Mouse (Mus musculus) lung, postnatal 0 days (tissue): ENCODE results near the gene Nepro. TPM values are rescaled to one million over a fixed set of nuclear protein-coding genes. Genes with fewer than 3 reads are reported as not detected.

ENCODE experiments used
- ATAC-seq: fragments of 200-750 bp; cut with Nextera tagmentation; 2 replicates; pipeline ENCODE4 v1.8.0; 2017; ENCODE audit warnings: moderate library complexity
- DNase-seq: peaks from one replicate; pipeline ENCODE4 v3.0.0-alpha.2; 2016; ENCODE audit warnings: low spot score
- H3K27ac ChIP-seq: fragments of 300-500 bp; sonication (generic); 2 replicates; pipeline ENCODE4 v1.5.1; 2014; ENCODE audit warnings: antibody characterized with exemption, mild to moderate bottlenecking, low read length, mixed read lengths
- H3K27me3 ChIP-seq: fragments of 300-500 bp; sonication (generic); replicated peaks from 2 replicates; pipeline ENCODE4 v1.6.1; 2014; ENCODE audit warnings: low read length, mixed read lengths; ENCODE audit not compliant: insufficient read depth
- H3K36me3 ChIP-seq: fragments of 300-500 bp; sonication (generic); 2 replicates; pipeline ENCODE4 v1.6.1; 2014; ENCODE audit warnings: low read length, mixed read lengths; ENCODE audit not compliant: insufficient read depth
- H3K4me1 ChIP-seq: fragments of 300-500 bp; sonication (generic); 2 replicates; pipeline ENCODE4 v1.6.1; 2014; ENCODE audit warnings: antibody characterized with exemption, low read depth, low read length, mixed read lengths; ENCODE audit not compliant: insufficient read depth
- H3K4me2 ChIP-seq: fragments of 300-500 bp; sonication (generic); replicated peaks from 2 replicates; pipeline ENCODE4 v1.6.1; 2014; ENCODE audit warnings: low read depth, mild to moderate bottlenecking, low read length, moderate library complexity, mixed read lengths
- H3K4me3 ChIP-seq: fragments of 300-500 bp; sonication (generic); 2 replicates; pipeline ENCODE4 v1.5.1; 2014; ENCODE audit warnings: low read depth, low read length
- H3K9ac ChIP-seq: fragments of 300-500 bp; sonication (generic); replicated peaks from 2 replicates; pipeline ENCODE4 v1.6.1; 2014; ENCODE audit warnings: low read depth, mild to moderate bottlenecking
- H3K9me3 ChIP-seq: fragments of 300-500 bp; sonication (generic); 2 replicates; pipeline ENCODE4 v1.6.1; 2016; ENCODE audit warnings: low read length, mixed read lengths
- CTCF ChIP-seq: IDR thresholded peaks from 2 replicates; pipeline ENCODE4 v1.5.1; 2016; ENCODE audit warnings: antibody characterized with exemption, mild to moderate bottlenecking
- EP300 ChIP-seq: IDR thresholded peaks from 2 replicates; pipeline ENCODE4 v1.6.1; 2016; ENCODE audit warnings: antibody characterized with exemption, mild to moderate bottlenecking, control low read depth
- WGBS: fragments of 180-500 bp; shearing (Covaris S2); extraction: QIAGEN DNeasy Blood & Tissue Kit; methylation state at CpG from one replicate; pipeline ENCODE4 v1.1.7; 2014; 5-methylcytosine and 5-hydroxymethylcytosine counted together
- polyA plus RNA-seq: library from polyadenylated mRNA; unstranded; fragments of >200 nt; fragmentation: Nextera tagmentation; extraction: Ambion mirVana; gene quantifications from 2 replicates; pipeline ENCODE4 v1.2.1, GENCODE M21; 2015

Nepro gene
- polyA plus RNA-seq, 1 experiment from 2014 or later = 3.7 TPM

DNA sequence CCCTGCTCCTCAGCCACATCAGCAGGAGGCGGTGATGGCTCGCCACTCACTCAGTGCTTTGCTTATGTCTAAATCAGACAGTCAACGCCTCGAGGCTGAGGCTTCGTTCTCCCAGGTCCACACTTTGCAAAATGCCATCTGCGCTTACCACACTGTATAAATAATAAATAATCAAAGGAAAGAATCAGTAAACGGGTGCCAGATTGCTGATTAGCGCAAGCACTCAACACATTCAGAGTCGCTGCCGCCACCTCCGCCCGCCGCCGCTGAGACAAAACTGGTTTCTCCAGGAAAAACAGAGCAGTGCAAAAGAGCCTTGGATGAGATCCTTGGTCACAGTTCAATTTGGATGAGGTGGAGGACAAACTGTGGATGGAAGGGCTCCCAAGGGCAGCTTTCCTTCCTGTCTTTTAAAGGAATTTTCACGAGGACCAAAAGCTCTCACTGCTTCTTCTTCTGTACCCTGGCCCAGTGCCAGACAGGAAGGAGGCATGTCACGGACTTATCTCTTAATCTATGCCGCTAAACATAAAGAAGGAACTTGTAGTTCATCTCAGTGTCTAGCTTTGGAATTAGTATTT, 32.5 kb upstream of the Nepro start:
- no peaks in the 10 kb centered on the region for H3K27me3 ChIP-seq
- 0 out of 2 replicates have a peak, but pooled peaks have one; percentile 2 for TF ChIP-seq CTCF
- TF ChIP-seq EP300 = peak; percentile 47; the same call in 1 of the 2 replicates
- peak overlapping the region; percentile 5; the same call in 1 of the 2 replicates for H3K4me3 ChIP-seq
- H3K9me3 ChIP-seq = no peaks in the 10 kb centered on the region
- H3K9ac ChIP-seq = no peak overlapping the region
- H3K36me3 ChIP-seq = no peaks in the 10 kb centered on the region
- peaks cover 8% of the 10 kb centered on the region; the same call in 1 of the 2 replicates for H3K4me1 ChIP-seq
- DNase-seq = peak; percentile 66
- ATAC-seq = no peak
- peak overlapping the region; percentile 42 for H3K4me2 ChIP-seq
- 18% methylated on average over 17 of the region's 17 CpGs for WGBS
- H3K27ac ChIP-seq = peak overlapping the region; percentile 38; the same call in 1 of the 2 replicates

DNA sequence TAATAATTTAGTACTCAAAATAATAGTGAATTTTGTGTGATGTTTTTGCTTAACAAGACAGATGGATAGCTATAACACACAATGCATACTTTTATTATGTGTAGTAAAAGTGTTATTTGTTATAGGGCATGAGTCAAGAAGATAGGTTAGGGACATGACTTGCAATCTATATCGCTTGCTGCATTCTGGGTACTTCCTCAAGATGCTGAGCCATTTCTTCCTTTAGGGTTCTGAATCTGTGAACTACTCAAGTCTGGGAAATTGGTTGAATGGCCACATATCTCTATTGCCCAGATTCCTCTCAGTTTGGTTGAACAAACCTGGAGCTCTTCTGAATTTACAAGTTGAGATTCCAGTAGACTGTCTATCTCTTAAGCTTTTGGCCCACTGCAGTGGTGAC, 31.6 kb upstream of the Nepro start:
- Histone ChIP-seq H3K4me1 (peaks cover 8% of the 10 kb centered on the region; the same call in 1 of the 2 replicates), H3K4me2 (no peak overlapping the region), H3K36me3 (no peaks in the 10 kb centered on the region), H3K27ac (no peak overlapping the region), H3K27me3 (no peaks in the 10 kb centered on the region), H3K4me3 (no peak overlapping the region), H3K9me3 (no peaks in the 10 kb centered on the region), H3K9ac (no peak overlapping the region)
- WGBS = 90% methylated on average over 1 of the region's 1 CpGs
- no peak for ATAC-seq
- TF ChIP-seq EP300 = no peak
- TF ChIP-seq CTCF = no peak
- DNase-seq = no peak

DNA sequence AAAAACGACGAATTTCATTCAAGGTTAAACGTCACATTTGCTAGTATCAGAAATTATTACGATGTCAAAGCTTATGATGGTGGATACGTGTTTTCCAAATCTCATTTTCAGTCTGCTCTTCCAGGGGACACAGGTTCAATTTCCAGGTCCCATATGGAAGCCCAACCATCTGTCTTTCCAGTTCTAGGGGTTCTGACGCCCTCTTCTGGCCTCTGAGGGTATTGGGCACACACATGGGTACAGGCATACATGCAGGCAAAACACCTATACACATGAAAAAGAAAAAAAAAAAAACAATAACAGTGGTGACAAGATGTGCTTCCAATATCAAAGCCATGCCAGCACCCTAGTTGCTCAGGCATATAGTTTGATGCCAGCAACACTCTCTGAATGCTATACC, 30.4 kb upstream of the Nepro start:
- Histone ChIP-seq H3K4me3 (no peak overlapping the region), H3K4me2 (no peak overlapping the region), H3K36me3 (no peaks in the 10 kb centered on the region), H3K9me3 (no peaks in the 10 kb centered on the region), H3K27me3 (no peaks in the 10 kb centered on the region), H3K27ac (no peak overlapping the region), H3K9ac (no peak overlapping the region), H3K4me1 (peaks cover 8% of the 10 kb centered on the region; the same call in 1 of the 2 replicates)
- DNase-seq = no peak
- 71% methylated on average over 6 of the region's 6 CpGs for WGBS
- TF ChIP-seq CTCF (peak; percentile 42), EP300 (no peak)
- ATAC-seq = no peak

GRCm38 (mm10) chr16:44695214-44695858, 28.8 kb upstream of the Nepro start:
- Histone ChIP-seq H3K9ac (no peak overlapping the region), H3K4me1 (peaks cover 8% of the 10 kb centered on the region; the same call in 1 of the 2 replicates), H3K9me3 (no peaks in the 10 kb centered on the region), H3K4me3 (no peak overlapping the region), H3K36me3 (no peaks in the 10 kb centered on the region), H3K27ac (peak overlapping the region; percentile 72), H3K4me2 (no peak overlapping the region), H3K27me3 (no peaks in the 10 kb centered on the region)
- TF ChIP-seq CTCF (no peak), EP300 (no peak)
- peak; percentile 63 for DNase-seq
- ATAC-seq = peak; percentile 13
- 48% methylated on average over 8 of the region's 8 CpGs for WGBS

DNA sequence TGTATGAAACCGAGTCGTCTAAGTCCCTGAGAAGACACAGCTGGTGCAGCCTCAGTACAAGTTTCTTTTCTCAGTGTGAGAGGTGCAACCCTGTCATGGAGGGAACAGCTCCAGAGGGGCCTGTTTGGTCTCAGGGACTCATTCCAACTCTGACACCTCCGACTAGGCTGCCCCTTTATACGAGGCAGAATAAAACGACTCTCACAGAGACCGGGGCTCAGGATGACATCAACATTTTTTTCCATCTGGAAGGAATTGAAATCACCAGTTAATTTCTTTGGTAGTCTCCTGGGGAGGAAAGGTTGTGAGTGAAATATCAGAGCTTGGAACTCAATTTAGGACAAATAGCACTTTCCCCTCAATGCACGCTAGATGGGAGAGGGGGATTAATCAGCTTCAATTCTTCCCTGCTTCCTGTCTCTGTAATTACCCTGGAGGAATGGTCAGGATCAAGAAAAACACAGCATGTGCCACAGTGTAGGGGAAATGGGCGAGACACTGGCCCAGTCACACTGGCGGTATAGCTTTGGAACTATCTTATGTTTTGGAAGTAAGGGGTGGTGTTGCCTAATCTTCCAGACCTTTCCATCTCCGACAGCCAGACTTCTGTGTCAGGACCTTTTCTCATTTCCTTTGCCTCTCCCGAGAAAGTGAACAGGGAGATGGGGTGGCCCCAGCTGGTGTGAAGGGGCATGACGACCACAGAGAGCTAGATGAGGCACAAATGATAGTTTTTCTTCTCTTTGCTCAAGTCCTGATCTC, 28.1 kb upstream of the Nepro start:
- H3K9me3 ChIP-seq = no peaks in the 10 kb centered on the region
- DNase-seq = peak; percentile 93
- WGBS = 32% methylated on average over 12 of the region's 12 CpGs
- peak overlapping the region; percentile 72 for H3K27ac ChIP-seq
- H3K36me3 ChIP-seq = no peaks in the 10 kb centered on the region
- H3K9ac ChIP-seq = no peak overlapping the region
- H3K27me3 ChIP-seq = no peaks in the 10 kb centered on the region
- no peak overlapping the region for H3K4me3 ChIP-seq
- no peak overlapping the region for H3K4me2 ChIP-seq
- ATAC-seq = peak; percentile 92
- TF ChIP-seq CTCF = peak; percentile 27
- TF ChIP-seq EP300 = peak; percentile 64
- H3K4me1 ChIP-seq = peaks cover 8% of the 10 kb centered on the region; the same call in 1 of the 2 replicates

DNA sequence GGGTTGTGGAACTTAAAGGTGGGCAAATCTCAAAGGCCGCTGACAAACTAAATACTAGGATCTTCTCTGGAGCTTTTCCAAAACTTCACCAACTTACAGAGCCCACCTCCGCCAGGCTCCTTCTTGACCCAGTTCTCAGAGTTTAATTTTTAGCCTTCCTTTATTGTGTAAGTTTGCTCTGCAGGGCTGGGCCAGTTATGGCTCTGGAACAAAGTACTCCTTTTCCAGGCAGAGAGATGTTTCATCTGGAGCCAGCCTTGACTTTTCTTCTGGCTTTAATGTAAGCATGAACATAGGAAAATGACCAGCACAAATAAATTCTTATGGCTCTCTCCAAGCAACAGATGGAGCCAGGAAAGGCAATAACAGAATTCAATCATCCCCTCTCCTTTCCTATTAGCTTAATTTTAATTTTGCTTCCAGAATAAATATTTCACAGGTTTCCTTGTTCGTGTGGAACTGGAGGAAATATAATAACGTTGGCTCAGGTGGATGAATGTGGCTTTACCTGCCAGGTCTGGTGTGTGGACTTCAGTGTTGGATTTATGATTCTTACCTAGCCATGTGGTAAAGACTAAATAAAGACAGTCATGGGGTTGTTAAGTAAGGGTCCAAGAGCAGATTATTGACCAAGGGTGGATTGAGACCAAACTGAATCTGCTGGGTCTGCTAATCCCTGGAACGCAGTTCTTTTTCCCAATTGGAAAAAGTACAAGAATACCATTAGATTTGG, 26.5 kb upstream of the Nepro start:
- peak; percentile 56 for DNase-seq
- H3K27ac ChIP-seq = peak overlapping the region; percentile 38
- no peak overlapping the region for H3K4me3 ChIP-seq
- H3K4me1 ChIP-seq = peaks cover 4% of the 10 kb centered on the region; the same call in 1 of the 2 replicates
- H3K4me2 ChIP-seq = no peak overlapping the region
- H3K9ac ChIP-seq = no peak overlapping the region
- no peaks in the 10 kb centered on the region for H3K27me3 ChIP-seq
- no peaks in the 10 kb centered on the region for H3K36me3 ChIP-seq
- H3K9me3 ChIP-seq = no peaks in the 10 kb centered on the region
- no peak for ATAC-seq
- WGBS = 62% methylated on average over 5 of the region's 5 CpGs
- no peak for TF ChIP-seq EP300
- TF ChIP-seq CTCF = no peak
